Mouse (Mus musculus): ENCODE results near the gene Gm20379.

DNA sequence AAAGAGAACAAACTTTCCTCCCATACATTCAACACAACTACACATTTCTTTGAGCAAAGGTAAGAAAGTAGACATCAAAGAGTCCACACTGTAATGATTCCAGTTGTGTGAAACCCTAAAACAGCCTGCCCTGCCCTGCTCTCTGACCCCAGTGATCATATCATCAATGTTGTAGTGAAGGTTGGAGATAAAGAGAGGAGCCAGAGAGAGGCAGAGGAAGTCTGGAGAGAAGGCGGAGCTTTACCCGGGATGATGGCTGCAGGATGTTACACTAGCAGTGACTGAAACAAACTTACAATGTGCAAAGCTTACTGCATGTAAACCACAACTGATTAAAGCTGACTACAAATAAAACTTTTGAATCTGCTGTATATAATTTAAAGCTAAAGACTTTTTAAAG, 22.2 kb downstream of the Gm20379 start:
- no peak for TF ChIP-seq ELF1 (IDR thresholded peaks at IDR 0.05; ENCODE audit: low read depth, low read length)
- no peak for TF ChIP-seq CTCF (IDR thresholded peaks at IDR 0.05 in 2 of 3, conservative IDR thresholded peaks at IDR 0.05 in 1 of 3; ENCODE audit: control insufficient read depth in 1 of 3, insufficient read depth in 1 of 3, low read depth in 2 of 3, low read length in 3 of 3, poor library complexity in 1 of 3, severe bottlenecking in 1 of 3)
- TF ChIP-seq USF2 (IDR thresholded peaks at IDR 0.05; ENCODE audit: borderline replicate concordance in 1 of 2, insufficient read depth in 1 of 2, low read depth in 1 of 2, low read length in 2 of 2), result no peak
- TF ChIP-seq MAZ (IDR thresholded peaks at IDR 0.05; ENCODE audit: low read depth, low read length), result no peak

Measured in MEL (cell line).